Mouse (Mus musculus) urinary bladder, postnatal 36 days (tissue): Measurements from ENCODE around the gene Fgd1.

Source experiments
- DNase-seq, 2 experiments: peaks; one replicate each; pipeline ENCODE4 v3.0.0; 2022; ENCODE audit warnings: low spot score in 2 of 2, mixed read lengths in 1 of 2

Fgd1 gene

DNA sequence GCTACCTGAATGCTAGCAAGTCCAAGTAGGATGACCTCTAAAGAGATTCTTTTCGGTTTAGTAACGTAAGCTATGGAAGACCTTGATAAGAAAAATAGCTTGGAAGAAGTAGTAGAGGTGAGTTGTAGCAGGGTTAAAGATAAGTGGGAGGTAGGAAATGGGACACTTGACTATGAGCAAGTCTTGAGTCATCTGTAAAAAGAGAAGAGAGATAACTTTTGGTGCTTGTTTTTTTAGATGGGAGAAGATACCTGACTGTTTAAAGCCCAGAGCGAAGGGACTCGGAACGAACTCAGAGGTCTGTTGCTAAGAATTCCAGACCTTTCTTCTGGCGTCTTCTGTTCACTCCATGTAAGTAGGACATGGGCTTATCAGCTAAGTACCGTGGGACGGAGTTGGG is at the start of gene Fgd1:
Fgd1 (plus strand) TSS at position 301 of the 400 bp plus-strand sequence.
- DNase-seq, result no peak

DNA sequence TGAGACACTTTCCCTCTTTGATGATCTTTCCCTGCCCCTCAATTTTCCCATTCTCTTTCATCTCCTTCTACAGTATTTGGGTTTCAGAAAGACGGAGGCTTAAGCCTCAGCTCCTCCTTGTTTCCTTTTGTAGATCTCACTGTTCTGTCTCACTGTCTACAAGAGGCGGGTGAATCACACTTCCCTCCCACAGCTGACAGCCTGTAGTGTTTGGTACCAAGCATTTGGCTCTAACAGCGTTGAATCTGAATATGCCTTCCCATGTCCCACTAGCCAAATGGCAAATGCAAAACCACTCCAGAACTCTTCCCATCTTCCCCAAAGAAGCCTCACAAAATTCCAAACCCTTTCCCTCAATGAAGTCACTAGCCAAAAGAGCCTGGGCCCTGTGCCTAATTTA is 49.2 kb upstream of the Fgd1 start:
- DNase-seq, result no peak

GRCm38 (mm10) chrX:151016938-151017877 is 28.7 kb upstream of the Fgd1 start, which contains the start of gene Gnl3l:
Gnl3l (minus strand) TSS chrX:151017322.
- DNase-seq, result peak; percentile 77 to 85

- DNase-seq, result no peak
Measured at GRCm38 (mm10) chrX:151017897-151018296, 28.1 kb upstream of the Fgd1 start.

DNA sequence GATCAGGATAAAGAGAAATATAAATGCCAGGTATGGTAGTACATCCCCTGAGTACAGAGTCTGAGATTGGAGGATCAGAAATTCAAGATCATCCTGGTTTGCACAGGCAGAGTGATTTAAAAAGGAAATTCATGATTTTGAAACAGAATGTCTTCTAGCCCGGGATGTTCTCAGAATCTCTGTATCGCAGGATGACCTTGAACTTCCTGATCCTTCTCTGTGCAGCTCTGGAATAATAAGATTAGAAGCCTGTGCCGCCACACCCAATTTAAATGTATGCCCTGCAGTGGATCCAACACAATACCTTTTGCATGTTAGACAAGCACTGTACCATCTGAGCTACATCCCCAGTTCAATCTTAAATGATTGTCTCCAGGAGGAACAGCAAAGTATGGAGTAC is 27.2 kb upstream of the Fgd1 start:
- DNase-seq, result no peak

- DNase-seq, result no peak
Measured at GRCm38 (mm10) chrX:151031400-151031799, 14.6 kb upstream of the Fgd1 start.

DNA sequence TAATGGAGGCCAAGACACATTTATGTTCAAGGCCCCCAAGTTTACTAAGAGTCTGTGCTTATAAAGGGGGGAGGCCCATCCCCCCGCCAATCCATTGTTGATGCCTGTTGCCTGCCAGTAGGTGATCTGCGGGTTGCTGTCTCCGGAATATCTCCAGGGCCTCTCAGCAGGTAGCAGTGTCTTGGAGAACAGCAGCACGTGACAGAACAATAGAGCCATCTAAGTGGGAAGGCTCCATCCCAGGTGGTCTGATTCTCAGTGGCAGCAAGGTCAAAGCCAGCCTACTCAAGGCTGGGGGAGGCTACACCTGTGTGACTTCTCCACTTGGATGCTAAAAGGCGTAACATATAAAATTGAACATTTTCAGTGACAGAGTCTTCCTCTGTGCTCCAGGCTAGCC is 4.7 kb upstream of the Fgd1 start:
- no peak for DNase-seq

GRCm38 (mm10) chrX:151046321-151046720 is 371 bp downstream of the Fgd1 start:
- DNase-seq, result no peak

GRCm38 (mm10) chrX:151046777-151047430 is 954 bp downstream of the Fgd1 start:
- peak; percentile 70 to 85 for DNase-seq

DNA sequence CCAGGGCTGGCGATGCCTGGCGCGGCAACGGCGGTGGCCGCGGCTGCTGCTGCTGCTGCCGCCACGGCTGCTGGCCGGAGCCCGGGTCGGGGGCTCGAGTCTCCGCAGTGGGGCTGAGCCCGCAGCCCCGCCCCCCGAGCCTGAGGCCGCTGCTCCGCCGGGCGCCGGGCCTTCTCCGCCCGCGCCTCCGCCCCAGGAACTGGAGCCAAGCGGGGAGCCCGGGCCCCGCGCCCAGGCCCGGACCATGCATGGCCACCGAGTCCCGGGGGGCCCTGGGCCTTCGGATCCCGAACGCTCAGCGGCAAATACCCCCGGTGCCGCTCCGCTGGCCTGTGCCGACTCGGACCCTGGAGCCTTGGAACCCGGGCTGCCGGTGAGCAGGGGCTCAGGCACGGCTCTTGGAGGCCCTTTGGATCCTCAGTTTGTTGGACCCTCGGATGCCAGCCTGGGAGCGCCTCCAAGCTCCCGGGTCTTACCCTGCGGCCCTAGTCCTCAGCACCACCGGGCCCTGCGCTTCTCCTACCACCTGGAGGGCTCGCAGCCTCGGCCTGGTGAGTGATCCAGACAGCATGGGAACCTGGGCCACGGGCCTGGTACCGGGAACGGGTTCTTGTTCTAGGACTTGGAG is 1.6 kb downstream of the Fgd1 start:
- DNase-seq, result peak; percentile 9

DNA sequence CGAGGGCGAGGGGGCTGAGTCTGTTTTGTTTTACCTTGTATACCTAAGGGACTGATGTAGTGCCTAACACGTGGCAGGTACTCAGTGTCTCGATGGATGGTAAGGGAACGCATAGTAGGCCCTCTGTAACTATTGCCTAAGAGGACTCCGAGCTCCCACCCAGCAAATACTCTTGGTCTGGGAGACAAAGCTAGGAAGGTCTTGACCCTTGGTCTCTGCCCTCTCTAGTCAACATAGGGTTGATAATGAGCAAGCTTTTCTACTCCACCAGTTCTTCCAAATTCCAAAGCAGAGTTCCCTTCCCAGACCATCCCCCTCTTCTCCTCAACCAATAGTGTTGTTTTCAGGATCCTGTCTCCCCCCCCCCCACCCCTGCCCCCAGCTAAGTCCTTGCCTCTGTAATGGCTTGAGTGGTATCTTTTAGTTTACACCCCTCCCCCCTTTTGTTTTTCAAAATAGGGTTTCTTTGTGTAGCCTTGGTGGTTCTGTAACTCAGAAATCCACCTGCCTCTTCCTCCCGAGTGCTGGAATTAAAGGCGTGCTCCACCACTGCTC is 3.8 kb downstream of the Fgd1 start:
- DNase-seq, result no peak

- peak in 1 of 2 experiments; percentile 17 for DNase-seq
Measured at GRCm38 (mm10) chrX:151050337-151050736, 4.4 kb downstream of the Fgd1 start.

DNA sequence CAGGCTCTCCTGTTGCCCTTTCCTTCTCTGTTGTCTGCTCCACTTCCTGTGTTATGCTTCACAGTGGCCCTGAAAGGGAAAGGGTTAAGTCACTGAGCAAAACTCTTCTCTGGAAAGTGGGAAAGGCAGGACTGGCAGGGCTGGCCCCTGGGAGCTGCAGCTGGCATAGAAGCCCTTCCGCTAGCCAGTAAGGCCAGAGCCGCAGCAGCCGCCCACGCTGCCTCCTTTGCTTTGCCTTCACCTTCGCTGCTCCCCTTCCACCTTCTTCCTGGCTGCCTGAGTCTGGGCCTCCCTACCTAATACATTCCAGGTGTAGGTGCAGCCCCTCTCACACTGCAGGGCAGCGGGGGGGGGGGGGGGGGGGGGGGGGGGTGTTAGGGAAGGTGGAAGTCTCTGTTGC is 8.5 kb downstream of the Fgd1 start:
- DNase-seq, result no peak

- DNase-seq, result no peak
Measured at GRCm38 (mm10) chrX:151055559-151055958, 9.6 kb downstream of the Fgd1 start.

DNA sequence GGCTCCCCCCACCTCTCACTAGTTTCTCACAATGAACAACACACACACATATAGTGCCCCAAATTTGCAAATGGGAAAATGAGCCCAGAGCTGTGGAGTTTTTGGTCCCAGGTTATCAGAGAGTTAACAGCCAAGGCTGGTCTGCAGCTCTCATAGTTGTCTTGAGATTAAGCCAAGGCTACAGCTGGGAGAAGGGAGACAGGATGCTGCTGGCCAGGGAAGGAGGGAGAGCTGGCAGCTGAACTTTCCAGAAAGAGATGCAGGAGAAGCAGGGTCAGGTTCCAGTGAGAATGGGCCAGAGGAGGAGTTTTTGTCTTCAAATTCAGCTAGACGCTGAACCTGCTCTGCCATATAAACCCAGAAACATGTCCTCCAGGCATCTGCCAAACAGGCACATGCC is 13.4 kb downstream of the Fgd1 start:
- DNase-seq, result peak in 1 of 2 experiments; percentile 15

DNA sequence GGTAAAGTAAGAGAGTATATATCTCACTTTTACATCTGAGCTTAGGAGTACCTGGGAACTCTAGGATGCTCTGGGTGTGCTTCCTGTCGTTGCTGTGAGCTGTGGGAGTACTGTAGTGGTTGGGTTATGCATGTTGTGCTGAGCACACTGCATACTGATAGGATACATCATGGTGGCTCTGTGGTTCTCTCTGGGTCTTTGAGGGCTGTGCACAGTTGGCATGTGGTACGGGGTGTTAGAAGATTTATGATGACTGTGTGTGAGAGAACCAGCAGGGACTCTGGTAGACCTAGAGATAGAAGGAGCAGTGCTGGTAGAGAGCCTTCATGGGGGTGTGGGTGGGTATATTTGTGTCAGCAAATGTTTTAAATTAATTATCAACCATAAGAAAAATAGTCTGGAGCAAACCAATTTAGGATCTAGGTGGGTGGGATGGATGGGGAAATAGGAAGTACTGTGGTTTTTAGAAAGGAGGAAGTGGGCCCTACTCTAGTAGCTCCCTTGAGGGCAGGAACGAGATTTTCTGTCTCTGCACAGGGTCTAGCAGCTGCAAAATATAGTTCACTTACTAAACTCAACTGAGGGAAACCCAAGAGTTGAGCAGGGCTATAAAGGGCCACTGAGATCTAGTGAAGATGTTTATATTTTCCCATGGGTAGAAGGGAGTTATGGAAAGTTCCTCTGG is 15.8 kb downstream of the Fgd1 start:
- DNase-seq, result no peak

- DNase-seq, result no peak
Measured at GRCm38 (mm10) chrX:151066071-151066666, 20.2 kb downstream of the Fgd1 start.

DNA sequence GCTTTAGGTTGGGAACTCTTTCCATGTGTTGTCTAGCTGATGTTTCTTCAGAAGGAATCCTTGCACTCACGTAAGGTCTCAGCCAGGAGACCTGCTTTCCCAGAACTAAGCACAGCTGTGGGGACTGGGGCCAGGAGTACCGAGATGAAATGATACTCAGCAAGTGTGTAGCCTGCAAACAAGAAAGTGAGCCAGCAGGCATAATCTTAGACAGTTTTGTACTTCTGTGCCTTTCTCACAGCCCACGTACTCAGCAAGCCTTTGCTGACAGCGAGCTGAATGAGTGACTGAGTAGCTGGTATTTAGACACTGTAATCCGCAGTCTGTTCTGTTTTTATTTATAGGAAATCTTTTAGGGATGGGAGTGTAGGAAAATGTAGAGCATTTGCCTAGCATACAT is 21.9 kb downstream of the Fgd1 start:
- no peak for DNase-seq

- DNase-seq, result no peak
Measured at GRCm38 (mm10) chrX:151076007-151076406, 30.1 kb downstream of the Fgd1 start.

DNA sequence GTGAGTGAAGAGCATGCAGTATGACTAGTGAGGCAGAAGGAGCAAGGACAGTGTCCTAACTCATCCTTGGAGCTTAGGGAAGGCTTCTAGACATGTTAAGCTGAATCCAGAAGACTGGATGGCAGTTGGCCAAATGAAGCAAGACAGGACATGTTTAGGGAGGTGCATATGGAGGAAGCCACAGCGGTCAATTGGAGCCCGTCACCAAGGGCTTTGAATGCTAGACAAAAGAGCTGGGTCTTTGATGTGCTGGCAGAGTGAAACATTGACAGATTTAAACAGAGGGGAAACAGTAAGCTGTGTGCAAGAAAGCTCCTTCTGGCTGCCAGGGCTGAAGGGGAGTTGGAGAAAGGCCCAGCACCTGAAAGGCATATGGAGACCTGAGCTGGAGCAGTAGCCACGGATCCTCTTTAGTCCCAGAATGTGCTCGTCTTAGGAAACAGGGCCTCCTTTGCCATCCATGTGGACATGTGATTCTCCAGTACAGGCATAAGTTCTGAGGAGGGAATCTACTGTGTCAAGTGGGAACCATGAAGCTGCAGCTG is 31.1 kb downstream of the Fgd1 start:
- no peak for DNase-seq

- DNase-seq, result no peak
Measured at GRCm38 (mm10) chrX:151085599-151085998, 39.6 kb downstream of the Fgd1 start.
